ENCODE assay signal across 25 mouse cellular contexts in the genomic region with DNA sequence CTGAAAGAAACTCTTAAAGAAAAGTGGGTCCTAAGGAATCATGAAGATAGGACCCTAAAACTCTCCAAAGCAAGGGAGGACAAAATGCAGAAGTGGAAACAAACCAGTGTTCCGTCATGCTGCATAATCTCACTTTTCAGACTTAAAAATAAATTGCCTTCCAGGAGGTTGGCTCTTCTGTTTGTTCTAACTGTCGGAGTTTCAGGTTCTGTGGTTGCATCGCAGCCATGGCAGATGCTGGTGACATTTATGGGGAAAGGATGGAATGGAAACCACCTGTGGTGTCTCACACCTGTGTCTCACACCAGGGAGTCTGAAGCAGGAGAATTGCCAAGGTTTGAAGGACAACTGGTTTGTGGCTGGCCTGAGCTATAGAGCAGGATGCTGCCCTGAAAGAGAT.
"Had no signal": no experiment of that assay in that cellular context is flagged by ENCODE, and none has a peak within 500 bp of the region (broad histone marks: within the 10 kb centered on the region; RNA-seq: fewer than 3 reads in every experiment).

No protein-coding gene starts in this region.

- H3K36me3 ChIP-seq: embryonic facial prominence, embryonic 10.5 days; embryonic facial prominence, embryonic 12.5 days; embryonic facial prominence, embryonic 13.5 days; embryonic facial prominence, embryonic 15.5 days; forebrain, embryonic 10.5 days; forebrain, embryonic 12.5 days; forebrain, embryonic 15.5 days; heart, embryonic 10.5 days had no signal

- H3K27ac ChIP-seq: embryonic facial prominence, embryonic 10.5 days; embryonic facial prominence, embryonic 12.5 days; embryonic facial prominence, embryonic 13.5 days; embryonic facial prominence, embryonic 15.5 days; forebrain, embryonic 10.5 days; forebrain, embryonic 12.5 days; forebrain, embryonic 13.5 days; forebrain, embryonic 15.5 days; gastrocnemius, adult 2 months; heart, adult 2 months; heart, embryonic 10.5 days had no signal

- ATAC-seq: forebrain, embryonic 13.5 days; forebrain, embryonic 14.5 days; forebrain, embryonic 15.5 days; forebrain, embryonic 16.5 days; forebrain, postnatal 0 days had no signal

- H3K4me1 ChIP-seq: forebrain, embryonic 12.5 days had no signal

- H3K9me3 ChIP-seq: embryonic facial prominence, embryonic 10.5 days; embryonic facial prominence, embryonic 12.5 days; embryonic facial prominence, embryonic 13.5 days; embryonic facial prominence, embryonic 15.5 days; forebrain, embryonic 10.5 days; forebrain, embryonic 12.5 days; forebrain, embryonic 13.5 days; forebrain, embryonic 15.5 days; heart, embryonic 10.5 days had no signal

- H3K27me3 ChIP-seq: embryonic facial prominence, embryonic 12.5 days; embryonic facial prominence, embryonic 13.5 days; embryonic facial prominence, embryonic 15.5 days; forebrain, embryonic 12.5 days; forebrain, embryonic 13.5 days; forebrain, embryonic 15.5 days had no signal

- H3K4me2 ChIP-seq: embryonic facial prominence, embryonic 12.5 days; embryonic facial prominence, embryonic 13.5 days; embryonic facial prominence, embryonic 15.5 days; forebrain, embryonic 12.5 days; forebrain, embryonic 13.5 days; forebrain, embryonic 15.5 days; heart, embryonic 11.5 days had no signal

- DNase-seq: cerebellum, adult 9-11 months; cerebellum, postnatal 25 days; cerebellum, postnatal 36 days; embryo, embryonic 11 days; forebrain, postnatal 0 days; gastrocnemius, adult 2 months; gastrocnemius, postnatal 10 days; gastrocnemius, postnatal 14 days; gastrocnemius, postnatal 36 days; heart, adult 11 months; heart, adult 18-20 months; heart, adult 2 months had no signal

- H3K4me3 ChIP-seq: embryonic facial prominence, embryonic 10.5 days; embryonic facial prominence, embryonic 12.5 days; embryonic facial prominence, embryonic 13.5 days; embryonic facial prominence, embryonic 15.5 days; erythroblast, embryonic 14.5 days; forebrain, embryonic 10.5 days; forebrain, embryonic 12.5 days; forebrain, embryonic 13.5 days; forebrain, embryonic 15.5 days; gastrocnemius, adult 2 months; heart, adult 2 months; heart, embryonic 10.5 days had no signal

- H3K9ac ChIP-seq: embryonic facial prominence, embryonic 12.5 days; embryonic facial prominence, embryonic 13.5 days; embryonic facial prominence, embryonic 15.5 days; forebrain, embryonic 12.5 days; forebrain, embryonic 13.5 days; forebrain, embryonic 15.5 days; forebrain, postnatal 0 days had no signal
